Mouse (Mus musculus) embryonic facial prominence, embryonic 10.5 days (tissue): Measurements from ENCODE around the gene Gm9046. TPM values are rescaled to one million over a fixed set of nuclear protein-coding genes. Genes with fewer than 3 reads are reported as not detected.
"Not testable (repeated sequence)": the region's sequence is repeated elsewhere in the genome, so short reads cannot be mapped to it uniquely, and the experiment has no call there.

Experiments used
- DNase-seq: peaks from one replicate; pipeline ENCODE4 v3.0.0-alpha.2; 2017; ENCODE audit warnings: low spot score
- H3K27ac ChIP-seq: fragments of 300-500 bp; sonication (generic); replicated peaks from 2 replicates; pipeline ENCODE4 v1.5.1; 2016; ENCODE audit warnings: mild to moderate bottlenecking
- H3K27me3 ChIP-seq: fragments of 300-500 bp; sonication (generic); replicated peaks from 2 replicates; pipeline ENCODE4 v1.6.1; 2016; ENCODE audit warnings: low read depth, mild to moderate bottlenecking; ENCODE audit not compliant: poor library complexity, severe bottlenecking
- H3K36me3 ChIP-seq: fragments of 300-500 bp; sonication (generic); replicated peaks from 2 replicates; pipeline ENCODE4 v1.6.1; 2016; ENCODE audit warnings: mild to moderate bottlenecking, moderate library complexity
- H3K4me1 ChIP-seq: fragments of 300-500 bp; sonication (generic); 2 replicates; pipeline ENCODE4 v1.6.1; 2016
- H3K4me3 ChIP-seq: fragments of 300-500 bp; sonication (generic); 2 replicates; pipeline ENCODE4 v1.5.1; 2016; ENCODE audit warnings: mild to moderate bottlenecking, moderate library complexity
- H3K9me3 ChIP-seq: fragments of 300-500 bp; sonication (generic); 2 replicates; pipeline ENCODE4 v1.6.1; 2016; ENCODE audit warnings: mild to moderate bottlenecking
- WGBS: fragments of 180-500 bp; shearing (Covaris S2); methylation state at CpG from one replicate; pipeline ENCODE4 v1.1.7; 2016; 5-methylcytosine and 5-hydroxymethylcytosine counted together
- polyA plus RNA-seq: library from polyadenylated mRNA; unstranded; fragments of >200 nt; fragmentation: Nextera tagmentation; extraction: Ambion mirVana; gene quantifications from 2 replicates; pipeline ENCODE4 v1.2.1, GENCODE M21; 2016

Gm9046 gene
- polyA plus RNA-seq: not detected in 2 replicates

DNA sequence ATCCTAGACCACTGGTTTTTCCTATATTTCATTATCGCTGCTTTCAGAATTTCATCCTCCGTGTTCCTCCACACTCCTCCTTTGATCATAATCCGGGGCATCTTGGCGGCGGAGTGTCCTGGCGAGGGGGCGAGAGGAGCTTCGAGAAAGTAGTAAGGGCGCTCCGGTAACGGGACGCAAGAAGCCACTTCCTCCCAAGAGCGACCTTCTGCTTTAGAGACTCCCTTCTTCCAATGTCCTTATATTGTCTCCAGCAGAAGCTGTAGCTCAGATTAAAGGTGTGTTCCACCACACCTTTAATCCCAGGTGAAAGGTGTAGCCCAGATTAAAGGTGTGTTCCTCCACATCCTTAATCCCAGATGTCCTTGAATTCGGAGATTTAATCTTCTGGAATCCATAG is at the start of gene Gm9046:
Gene Gm9046, minus strand, starts transcription at position 101 of the 400 bp plus-strand sequence.
- H3K27me3 ChIP-seq, H3K9me3 ChIP-seq, H3K36me3 ChIP-seq, DNase-seq, H3K4me3 ChIP-seq, H3K4me1 ChIP-seq, H3K27ac ChIP-seq: not testable (repeated sequence)
- no CpG with 5 or more reads among the region's 14 CpGs for WGBS

DNA sequence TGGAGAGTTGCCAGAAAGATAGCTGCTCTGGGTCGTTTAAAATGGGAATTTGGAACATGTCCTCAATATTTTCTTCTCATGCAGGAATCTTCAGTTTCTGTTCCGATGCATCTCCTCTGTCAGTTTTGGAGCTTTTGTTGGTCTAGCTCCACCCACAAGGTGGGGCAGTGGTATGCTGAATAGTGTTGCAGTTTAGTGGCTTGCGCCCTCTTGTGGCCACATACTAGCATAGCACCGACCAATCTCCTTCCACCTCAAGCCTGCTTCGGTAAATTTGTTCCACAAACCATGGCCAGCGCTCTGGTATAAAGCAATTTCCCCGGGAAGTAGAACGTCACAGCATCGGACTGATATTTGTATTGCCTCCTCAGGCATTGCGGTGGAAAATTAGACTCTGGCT is 27.4 kb upstream of the Gm9046 start:
- Histone ChIP-seq H3K27ac (no peak overlapping the region), H3K9me3 (no peaks in the 10 kb centered on the region), H3K4me3 (0 out of 2 replicates have a peak overlapping the region, but pooled peaks have one; percentile 19), H3K27me3 (no peaks in the 10 kb centered on the region), H3K36me3 (no peaks in the 10 kb centered on the region), H3K4me1 (no peaks in the 10 kb centered on the region)
- peak; percentile 86 for DNase-seq
- WGBS: 16% methylated on average over 10 of the region's 10 CpGs

DNA sequence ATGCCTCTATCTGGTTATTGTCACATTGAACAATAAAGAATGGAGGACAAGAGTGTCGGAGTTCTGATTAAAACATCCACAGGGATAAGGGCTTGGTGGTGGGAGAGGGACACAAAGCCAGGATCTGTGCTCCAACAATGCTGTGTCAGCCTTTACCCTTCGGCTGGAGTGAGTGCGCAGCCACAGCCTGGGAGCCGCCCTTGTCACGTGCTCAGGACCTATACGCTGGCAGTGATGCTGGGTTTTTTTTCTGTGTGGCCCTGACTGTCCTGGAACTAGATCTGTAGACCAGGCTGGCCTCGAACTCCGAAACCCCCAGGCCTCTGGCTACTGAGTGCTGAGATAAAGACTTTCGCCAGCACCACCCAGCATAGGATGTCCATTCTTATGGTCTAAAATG is 26.5 kb upstream of the Gm9046 start:
- Histone ChIP-seq H3K27ac (no peak overlapping the region), H3K27me3 (no peaks in the 10 kb centered on the region), H3K9me3 (no peaks in the 10 kb centered on the region), H3K4me1 (no peaks in the 10 kb centered on the region), H3K36me3 (no peaks in the 10 kb centered on the region), H3K4me3 (no peak overlapping the region)
- DNase-seq: no peak
- WGBS: 90% methylated on average over 9 of the region's 9 CpGs

DNA sequence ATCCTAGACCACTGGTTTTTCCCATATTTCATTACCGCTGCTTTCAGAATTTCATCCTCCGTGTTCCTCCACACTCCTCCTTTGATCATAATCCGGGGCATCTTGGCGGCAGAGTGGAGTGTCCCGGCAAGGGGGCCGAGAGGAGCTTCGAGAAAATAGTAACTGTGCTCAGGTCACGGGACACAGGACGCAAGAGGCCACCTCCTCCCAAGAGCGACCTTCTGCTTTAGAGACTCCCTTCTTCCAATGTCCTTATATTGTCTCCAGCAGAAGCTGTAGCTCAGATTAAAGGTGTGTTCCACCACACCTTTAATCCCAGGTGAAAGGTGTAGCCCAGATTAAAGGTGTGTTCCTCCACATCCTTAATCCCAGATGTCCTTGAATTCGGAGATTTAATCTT is 10.9 kb upstream of the Gm9046 start, which contains the start of gene Gm9049:
Gene Gm9049, minus strand, starts transcription at position 101 of the 400 bp plus-strand sequence.
- H3K36me3 ChIP-seq, H3K27ac ChIP-seq, H3K27me3 ChIP-seq, H3K4me1 ChIP-seq, H3K4me3 ChIP-seq, DNase-seq, H3K9me3 ChIP-seq: not testable (repeated sequence)
- WGBS: 100% methylated on average over 1 of the region's 11 CpGs

DNA sequence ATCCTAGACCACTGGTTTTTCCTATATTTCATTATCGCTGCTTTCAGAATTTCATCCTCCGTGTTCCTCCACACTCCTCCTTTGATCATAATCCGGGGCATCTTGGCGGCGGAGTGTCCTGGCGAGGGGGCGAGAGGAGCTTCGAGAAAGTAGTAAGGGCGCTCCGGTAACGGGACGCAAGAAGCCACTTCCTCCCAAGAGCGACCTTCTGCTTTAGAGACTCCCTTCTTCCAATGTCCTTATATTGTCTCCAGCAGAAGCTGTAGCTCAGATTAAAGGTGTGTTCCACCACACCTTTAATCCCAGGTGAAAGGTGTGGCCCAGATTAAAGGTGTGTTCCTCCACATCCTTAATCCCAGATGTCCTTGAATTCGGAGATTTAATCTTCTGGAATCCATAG is 5.5 kb upstream of the Gm9046 start, which contains the start of gene Gm9048:
Gene Gm9048, minus strand, starts transcription at position 101 of the 400 bp plus-strand sequence.
- not testable (repeated sequence) for H3K4me3 ChIP-seq, DNase-seq, H3K36me3 ChIP-seq, H3K4me1 ChIP-seq, H3K27ac ChIP-seq, H3K9me3 ChIP-seq, H3K27me3 ChIP-seq
- 91% methylated on average over 1 of the region's 14 CpGs for WGBS

DNA sequence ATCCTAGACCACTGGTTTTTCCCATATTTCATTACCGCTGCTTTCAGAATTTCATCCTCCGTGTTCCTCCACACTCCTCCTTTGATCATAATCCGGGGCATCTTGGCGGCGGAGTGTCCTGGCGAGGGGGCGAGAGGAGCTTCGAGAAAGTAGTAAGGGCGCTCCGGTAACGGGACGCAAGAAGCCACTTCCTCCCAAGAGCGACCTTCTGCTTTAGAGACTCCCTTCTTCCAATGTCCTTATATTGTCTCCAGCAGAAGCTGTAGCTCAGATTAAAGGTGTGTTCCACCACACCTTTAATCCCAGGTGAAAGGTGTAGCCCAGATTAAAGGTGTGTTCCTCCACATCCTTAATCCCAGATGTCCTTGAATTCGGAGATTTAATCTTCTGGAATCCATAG is 5.3 kb downstream of the Gm9046 start, which contains the start of gene Gm9045:
Gene Gm9045, minus strand, starts transcription at position 101 of the 400 bp plus-strand sequence.
- WGBS: no CpG with 5 or more reads among the region's 14 CpGs
- not testable (repeated sequence) for DNase-seq, H3K4me1 ChIP-seq, H3K27me3 ChIP-seq, H3K27ac ChIP-seq, H3K4me3 ChIP-seq, H3K36me3 ChIP-seq, H3K9me3 ChIP-seq

DNA sequence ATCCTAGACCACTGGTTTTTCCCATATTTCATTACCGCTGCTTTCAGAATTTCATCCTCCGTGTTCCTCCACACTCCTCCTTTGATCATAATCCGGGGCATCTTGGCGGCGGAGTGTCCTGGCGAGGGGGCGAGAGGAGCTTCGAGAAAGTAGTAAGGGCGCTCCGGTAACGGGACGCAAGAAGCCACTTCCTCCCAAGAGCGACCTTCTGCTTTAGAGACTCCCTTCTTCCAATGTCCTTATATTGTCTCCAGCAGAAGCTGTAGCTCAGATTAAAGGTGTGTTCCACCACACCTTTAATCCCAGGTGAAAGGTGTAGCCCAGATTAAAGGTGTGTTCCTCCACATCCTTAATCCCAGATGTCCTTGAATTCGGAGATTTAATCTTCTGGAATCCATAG is 10.7 kb downstream of the Gm9046 start, which contains the start of gene Gm9044:
Gene Gm9044, minus strand, starts transcription at position 101 of the 400 bp plus-strand sequence.
- H3K36me3 ChIP-seq, DNase-seq, H3K27ac ChIP-seq, H3K4me3 ChIP-seq, H3K4me1 ChIP-seq, H3K27me3 ChIP-seq, H3K9me3 ChIP-seq: not testable (repeated sequence)
- no CpG with 5 or more reads among the region's 14 CpGs for WGBS

DNA sequence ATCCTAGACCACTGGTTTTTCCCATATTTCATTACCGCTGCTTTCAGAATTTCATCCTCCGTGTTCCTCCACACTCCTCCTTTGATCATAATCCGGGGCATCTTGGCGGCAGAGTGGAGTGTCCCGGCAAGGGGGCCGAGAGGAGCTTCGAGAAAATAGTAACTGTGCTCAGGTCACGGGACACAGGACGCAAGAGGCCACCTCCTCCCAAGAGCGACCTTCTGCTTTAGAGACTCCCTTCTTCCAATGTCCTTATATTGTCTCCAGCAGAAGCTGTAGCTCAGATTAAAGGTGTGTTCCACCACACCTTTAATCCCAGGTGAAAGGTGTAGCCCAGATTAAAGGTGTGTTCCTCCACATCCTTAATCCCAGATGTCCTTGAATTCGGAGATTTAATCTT is 16.2 kb downstream of the Gm9046 start, which contains the start of gene Gm9040:
Gene Gm9040, minus strand, starts transcription at position 101 of the 400 bp plus-strand sequence.
- H3K4me1 ChIP-seq, H3K9me3 ChIP-seq, H3K27me3 ChIP-seq, H3K27ac ChIP-seq, H3K36me3 ChIP-seq, DNase-seq, H3K4me3 ChIP-seq: not testable (repeated sequence)
- WGBS: no CpG with 5 or more reads among the region's 11 CpGs

DNA sequence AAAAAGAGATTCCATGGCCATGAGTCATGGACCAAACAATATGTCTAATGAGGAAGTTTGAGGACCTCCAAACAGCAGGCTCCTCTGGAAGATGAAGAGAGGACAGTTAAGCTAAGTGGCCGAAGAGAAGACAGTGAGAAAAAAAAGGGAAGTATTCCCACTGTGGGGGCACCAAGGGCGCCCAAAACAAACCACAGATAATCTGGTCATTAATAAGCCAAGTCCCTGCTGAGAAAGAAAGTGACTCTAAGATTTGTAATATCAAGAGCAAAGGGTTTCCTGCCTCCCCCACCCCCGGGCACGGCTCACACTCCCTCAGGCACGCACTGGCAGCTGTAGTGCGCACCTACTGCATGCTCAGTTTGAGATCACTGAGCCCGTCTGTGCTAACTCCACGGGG is 24.0 kb downstream of the Gm9046 start:
- DNase-seq: no peak
- no peaks in the 10 kb centered on the region for H3K9me3 ChIP-seq
- 87% methylated on average over 8 of the region's 8 CpGs for WGBS
- no peaks in the 10 kb centered on the region for H3K36me3 ChIP-seq
- no peak overlapping the region for H3K27ac ChIP-seq
- no peaks in the 10 kb centered on the region for H3K27me3 ChIP-seq
- no peaks in the 10 kb centered on the region for H3K4me1 ChIP-seq
- H3K4me3 ChIP-seq: no peak overlapping the region

DNA sequence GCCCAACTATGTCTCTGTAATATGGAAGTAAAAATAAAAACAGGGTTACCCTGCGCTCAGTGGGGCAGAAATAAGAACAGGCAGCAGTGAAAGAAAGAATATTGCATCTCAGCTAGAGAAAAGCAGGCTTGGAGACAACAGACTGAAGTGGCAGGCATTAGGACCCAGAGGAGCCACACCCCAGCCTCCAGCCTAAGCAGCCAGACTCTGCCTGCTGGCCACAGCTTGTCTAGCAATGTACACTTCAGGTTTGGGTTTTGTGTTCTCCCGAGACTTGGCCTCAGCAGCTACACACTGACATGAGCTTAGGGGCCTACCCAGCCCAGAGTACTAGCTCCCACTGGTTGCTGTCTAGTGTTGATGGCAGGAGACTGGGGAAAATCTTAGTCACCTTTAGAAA is 40.9 kb downstream of the Gm9046 start:
- H3K27ac ChIP-seq, H3K36me3 ChIP-seq, H3K27me3 ChIP-seq, H3K4me3 ChIP-seq, H3K4me1 ChIP-seq, H3K9me3 ChIP-seq: not testable (repeated sequence)
- 40% methylated on average over 2 of the region's 2 CpGs for WGBS
- peak; percentile 9 for DNase-seq

DNA sequence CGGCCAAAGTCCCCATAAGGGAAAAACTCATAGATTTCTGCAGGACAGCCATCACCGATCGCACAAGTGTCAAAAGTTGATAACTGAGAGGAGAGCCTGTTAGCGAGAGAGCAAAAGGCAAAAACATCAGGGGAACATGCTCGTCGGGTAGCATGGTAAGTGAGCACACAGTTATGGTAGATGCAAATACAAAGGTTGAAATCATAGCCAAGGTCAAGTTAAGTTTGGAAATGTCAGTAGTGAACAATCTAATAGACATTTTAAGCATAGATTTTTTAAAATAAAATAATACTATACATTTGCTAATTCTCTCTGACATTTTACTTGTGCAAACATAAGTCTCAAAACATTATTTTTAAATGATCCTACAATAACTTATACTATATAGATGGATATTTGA is 48.1 kb downstream of the Gm9046 start, which contains the start of gene Iltifb:
Gene Iltifb, minus strand, starts transcription at position 101 of the 400 bp plus-strand sequence.
- DNase-seq: no peak
- no peak within 1 kb of the TSS for H3K4me3 ChIP-seq
- WGBS: 90% methylated on average over 6 of the region's 6 CpGs
- H3K4me1 ChIP-seq: no peaks in the 10 kb centered on the region
- H3K9me3 ChIP-seq: no peaks in the 10 kb centered on the region
- no peak within 1 kb of the TSS for H3K27ac ChIP-seq
- H3K27me3 ChIP-seq: no peaks in the 10 kb centered on the region
- H3K36me3 ChIP-seq: no peaks in the 10 kb centered on the region
